Mouse (Mus musculus) forelimb bud, embryonic 11.5 days (tissue): Measurements from ENCODE around the gene Pak1ip1.
A peak's percentile ranks its signal among the peaks of the same experiment; 100 is the strongest.
"Not testable (repeated sequence)": the region's sequence is repeated elsewhere in the genome, so short reads cannot be mapped to it uniquely, and the experiment has no call there.

Experiments
- DNase-seq: peaks from one replicate; pipeline ENCODE4 v3.0.0-alpha.2; 2012; ENCODE audit warnings: low read depth, low spot score

The Pak1ip1 gene

GRCm38 (mm10) chr13:41000926-41001639 is at the start of gene Pak1ip1:
Gene Pak1ip1, plus strand, starts transcription at chr13:41001023.
- peak; percentile 89 for DNase-seq

- DNase-seq: no peak
Observed at GRCm38 (mm10) chr13:40951386-40951976, 49.3 kb upstream of the Pak1ip1 start.

GRCm38 (mm10) chr13:40953231-40953630 is 47.6 kb upstream of the Pak1ip1 start:
- no peak for DNase-seq

GRCm38 (mm10) chr13:40955773-40956172 is 45.0 kb upstream of the Pak1ip1 start:
- no peak for DNase-seq

- no peak for DNase-seq
Observed at GRCm38 (mm10) chr13:40967609-40968008, 33.2 kb upstream of the Pak1ip1 start.

- DNase-seq: no peak
Observed at GRCm38 (mm10) chr13:40968564-40968963, 32.3 kb upstream of the Pak1ip1 start.

GRCm38 (mm10) chr13:40969761-40970390 is 30.9 kb upstream of the Pak1ip1 start:
- DNase-seq: no peak

GRCm38 (mm10) chr13:40971261-40971660 is 29.6 kb upstream of the Pak1ip1 start:
- DNase-seq: no peak

GRCm38 (mm10) chr13:40971831-40972230 is 29.0 kb upstream of the Pak1ip1 start:
- DNase-seq: no peak

- no peak for DNase-seq
Observed at GRCm38 (mm10) chr13:40972976-40973375, 27.8 kb upstream of the Pak1ip1 start.

GRCm38 (mm10) chr13:40977609-40978008 is 23.2 kb upstream of the Pak1ip1 start:
- DNase-seq: peak; percentile 35

- no peak for DNase-seq
Observed at GRCm38 (mm10) chr13:40978652-40979051, 22.2 kb upstream of the Pak1ip1 start.

- no peak for DNase-seq
Observed at GRCm38 (mm10) chr13:40979321-40979720, 21.5 kb upstream of the Pak1ip1 start.

- no peak for DNase-seq
Observed at GRCm38 (mm10) chr13:40982759-40983158, 18.1 kb upstream of the Pak1ip1 start.

GRCm38 (mm10) chr13:40986081-40986480 is 14.7 kb upstream of the Pak1ip1 start:
- DNase-seq: no peak

- not testable (repeated sequence) for DNase-seq
Observed at GRCm38 (mm10) chr13:40987608-40988303, 13.1 kb upstream of the Pak1ip1 start.

- no peak for DNase-seq
Observed at GRCm38 (mm10) chr13:40988418-40988817, 12.4 kb upstream of the Pak1ip1 start.

- no peak for DNase-seq
Observed at GRCm38 (mm10) chr13:40994487-40995263, 6.1 kb upstream of the Pak1ip1 start.

- DNase-seq: not testable (repeated sequence)
Observed at GRCm38 (mm10) chr13:40998537-40998936, 2.3 kb upstream of the Pak1ip1 start.

GRCm38 (mm10) chr13:41000140-41000925 is 490 bp upstream of the Pak1ip1 start:
- no peak for DNase-seq

GRCm38 (mm10) chr13:41002001-41002400 is 1.2 kb downstream of the Pak1ip1 start:
- no peak for DNase-seq
